Mouse (Mus musculus) brain, embryonic 14.5 days (tissue): ENCODE measurements around the gene Upb1.

Experiments
- CTCF ChIP-seq: fragments of 200-500 bp; IDR thresholded peaks from 2 replicates; pipeline ENCODE4 v1.5.1; 2012; ENCODE audit warnings: inconsistent platforms, mild to moderate bottlenecking, moderate library complexity, borderline replicate concordance; ENCODE audit not compliant: insufficient read depth, insufficient read length; ENCODE audit errors: extremely low read depth
- POLR2A ChIP-seq: fragments of 200-500 bp; IDR thresholded peaks from 2 replicates; pipeline ENCODE4 v1.6.1; 2012; ENCODE audit warnings: mild to moderate bottlenecking, inconsistent platforms, borderline replicate concordance; ENCODE audit not compliant: poor library complexity, insufficient read depth, insufficient read length, severe bottlenecking; ENCODE audit errors: extremely low read depth

GRCm38 (mm10) chr10:75474571-75474970 lies 73.7 kb downstream of the Upb1 start:
- TF ChIP-seq POLR2A (no peak), CTCF (no peak)
